Mouse (Mus musculus): ENCODE data around the gene Rraga. TPM values are rescaled to one million over a fixed set of nuclear protein-coding genes. Genes with fewer than 3 reads are reported as not detected.

Gene Rraga
- polyA plus RNA-seq, 1 experiment = 117 TPM

DNA sequence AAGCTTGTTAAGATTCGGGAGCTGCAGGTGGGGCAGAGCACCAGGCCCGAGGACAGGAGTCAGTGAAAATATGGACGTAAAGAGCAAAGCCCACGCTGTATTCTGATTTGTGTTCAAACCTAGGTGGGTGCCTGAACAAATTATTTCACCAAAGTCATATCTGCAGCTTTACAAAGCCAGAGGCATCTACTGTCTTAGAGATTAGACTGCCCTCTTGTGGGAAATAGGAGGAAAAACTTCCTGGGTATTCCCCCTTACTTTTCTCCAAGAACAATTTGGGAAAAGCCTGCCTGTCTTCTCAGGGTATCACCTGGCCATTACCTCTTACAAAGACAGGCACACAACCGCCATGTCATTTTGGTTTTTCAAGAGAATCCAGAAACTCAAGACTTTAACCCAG lies 29.9 kb upstream of the Rraga start:
- Histone ChIP-seq H3K27ac (ENCODE audit: insufficient read depth, low read length) (no peak overlapping the region), H3K4me1 (ENCODE audit: control insufficient read depth, insufficient read depth, low read length) (peaks cover 2% of the 10 kb centered on the region), H3K4me3 (ENCODE audit: insufficient read depth, low read length) (no peak overlapping the region)
- TF ChIP-seq POLR2A (IDR thresholded peaks at IDR 0.05; ENCODE audit: extremely low read depth, insufficient read depth, low read length) (no peak), CTCF (IDR thresholded peaks at IDR 0.05; ENCODE audit: extremely low read depth, insufficient read depth, low read length) (peak; percentile 24; the same call in 1 of the 2 replicates)

DNA sequence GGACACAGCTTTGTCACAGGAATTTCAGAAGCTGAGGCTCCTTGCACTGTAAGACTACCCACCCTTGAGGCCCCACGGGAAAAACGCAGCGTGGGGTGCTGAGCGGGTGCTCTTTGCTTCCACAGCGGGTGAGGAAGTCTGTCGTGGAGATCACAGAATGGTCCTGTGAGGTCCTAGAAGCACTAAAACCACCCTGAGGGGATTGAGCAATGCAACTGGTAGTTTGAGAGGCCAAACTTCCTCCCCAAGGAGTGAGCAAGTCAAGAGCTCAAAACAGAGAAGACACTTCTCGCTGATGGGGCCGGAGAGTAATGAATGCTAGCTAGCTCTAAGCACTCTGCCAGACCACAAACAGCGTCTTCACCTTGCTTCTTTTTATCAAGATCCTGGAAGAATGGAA lies 27.1 kb upstream of the Rraga start:
- TF ChIP-seq POLR2A (IDR thresholded peaks at IDR 0.05; ENCODE audit: extremely low read depth, insufficient read depth, low read length) = no peak
- TF ChIP-seq CTCF (IDR thresholded peaks at IDR 0.05; ENCODE audit: extremely low read depth, insufficient read depth, low read length) = no peak
- H3K4me3 ChIP-seq (ENCODE audit: insufficient read depth, low read length) = no peak overlapping the region
- H3K27ac ChIP-seq (ENCODE audit: insufficient read depth, low read length) = no peak overlapping the region
- peaks cover 2% of the 10 kb centered on the region for H3K4me1 ChIP-seq (ENCODE audit: control insufficient read depth, insufficient read depth, low read length)

- Histone ChIP-seq H3K27ac (ENCODE audit: insufficient read depth, low read length) (no peak overlapping the region), H3K4me1 (ENCODE audit: control insufficient read depth, insufficient read depth, low read length) (no peaks in the 10 kb centered on the region), H3K4me3 (ENCODE audit: insufficient read depth, low read length) (no peak overlapping the region)
- TF ChIP-seq POLR2A (IDR thresholded peaks at IDR 0.05; ENCODE audit: extremely low read depth, insufficient read depth, low read length) (no peak), CTCF (IDR thresholded peaks at IDR 0.05; ENCODE audit: extremely low read depth, insufficient read depth, low read length) (peak; percentile 51; the same call in 1 of the 2 replicates)
These were observed 20.3 kb upstream of the Rraga start for GRCm38 (mm10) chr4:86555035-86555707.

- no peak for TF ChIP-seq CTCF (IDR thresholded peaks at IDR 0.05; ENCODE audit: extremely low read depth, insufficient read depth, low read length)
- TF ChIP-seq POLR2A (IDR thresholded peaks at IDR 0.05; ENCODE audit: extremely low read depth, insufficient read depth, low read length) = no peak
- Histone ChIP-seq H3K4me1 (ENCODE audit: control insufficient read depth, insufficient read depth, low read length) (no peaks in the 10 kb centered on the region), H3K4me3 (ENCODE audit: insufficient read depth, low read length) (no peak overlapping the region), H3K27ac (ENCODE audit: insufficient read depth, low read length) (no peak overlapping the region)
These were observed 18.1 kb upstream of the Rraga start for GRCm38 (mm10) chr4:86557371-86557770.

GRCm38 (mm10) chr4:86558228-86558627 lies 17.2 kb upstream of the Rraga start, which contains the start of gene Saxo1:
Gene Saxo1 (minus strand): TSS chr4:86558328.
- Histone ChIP-seq H3K4me1 (ENCODE audit: control insufficient read depth, insufficient read depth, low read length) (no peaks in the 10 kb centered on the region), H3K4me3 (ENCODE audit: insufficient read depth, low read length) (no peak within 1 kb of the TSS), H3K27ac (ENCODE audit: insufficient read depth, low read length) (no peak within 1 kb of the TSS)
- TF ChIP-seq POLR2A (IDR thresholded peaks at IDR 0.05; ENCODE audit: extremely low read depth, insufficient read depth, low read length) (no peak), CTCF (IDR thresholded peaks at IDR 0.05; ENCODE audit: extremely low read depth, insufficient read depth, low read length) (no peak)

- Histone ChIP-seq H3K4me3 (ENCODE audit: insufficient read depth, low read length) (no peak overlapping the region), H3K27ac (ENCODE audit: insufficient read depth, low read length) (no peak overlapping the region), H3K4me1 (ENCODE audit: control insufficient read depth, insufficient read depth, low read length) (no peaks in the 10 kb centered on the region)
- TF ChIP-seq CTCF (IDR thresholded peaks at IDR 0.05; ENCODE audit: extremely low read depth, insufficient read depth, low read length) (no peak), POLR2A (IDR thresholded peaks at IDR 0.05; ENCODE audit: extremely low read depth, insufficient read depth, low read length) (no peak)
These were observed 16.5 kb upstream of the Rraga start for GRCm38 (mm10) chr4:86559006-86559405.

DNA sequence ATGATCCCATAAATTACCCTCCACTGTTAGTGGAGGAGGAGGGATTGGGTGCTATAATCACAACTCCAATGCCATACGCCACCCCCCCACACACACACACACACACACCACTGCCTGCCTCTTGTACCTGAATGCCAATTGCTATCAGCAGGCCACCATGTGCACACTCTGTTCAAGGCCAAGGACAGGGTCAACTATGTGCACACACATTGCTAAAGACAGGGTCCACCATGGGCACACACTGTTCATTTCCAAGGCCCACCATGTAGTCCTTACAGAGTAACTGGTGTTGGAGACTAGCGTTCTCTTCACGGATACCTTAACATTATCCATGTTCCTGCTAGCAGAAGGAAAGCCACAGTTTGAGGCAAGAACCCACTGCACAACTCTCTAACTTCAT lies 14.4 kb upstream of the Rraga start:
- no peak overlapping the region for H3K4me3 ChIP-seq (ENCODE audit: insufficient read depth, low read length)
- TF ChIP-seq CTCF (IDR thresholded peaks at IDR 0.05; ENCODE audit: extremely low read depth, insufficient read depth, low read length) = no peak
- TF ChIP-seq POLR2A (IDR thresholded peaks at IDR 0.05; ENCODE audit: extremely low read depth, insufficient read depth, low read length) = no peak
- no peak overlapping the region for H3K27ac ChIP-seq (ENCODE audit: insufficient read depth, low read length)

GRCm38 (mm10) chr4:86574939-86575282 lies 557 bp upstream of the Rraga start:
- TF ChIP-seq POLR2A (IDR thresholded peaks at IDR 0.05; ENCODE audit: extremely low read depth, insufficient read depth, low read length) (no peak), CTCF (IDR thresholded peaks at IDR 0.05; ENCODE audit: extremely low read depth, insufficient read depth, low read length) (no peak)
- Histone ChIP-seq H3K4me3 (ENCODE audit: insufficient read depth, low read length) (peak overlapping the region; percentile 95), H3K4me1 (ENCODE audit: control insufficient read depth, insufficient read depth, low read length) (peaks cover 6% of the 10 kb centered on the region; the same call in 1 of the 2 replicates), H3K27ac (ENCODE audit: insufficient read depth, low read length) (peak overlapping the region; percentile 72)

More for the DNA sequence above, 14.4 kb upstream of the Rraga start:
- H3K4me1 ChIP-seq (ENCODE audit: control insufficient read depth, insufficient read depth, low read length) = no peaks in the 10 kb centered on the region

DNA sequence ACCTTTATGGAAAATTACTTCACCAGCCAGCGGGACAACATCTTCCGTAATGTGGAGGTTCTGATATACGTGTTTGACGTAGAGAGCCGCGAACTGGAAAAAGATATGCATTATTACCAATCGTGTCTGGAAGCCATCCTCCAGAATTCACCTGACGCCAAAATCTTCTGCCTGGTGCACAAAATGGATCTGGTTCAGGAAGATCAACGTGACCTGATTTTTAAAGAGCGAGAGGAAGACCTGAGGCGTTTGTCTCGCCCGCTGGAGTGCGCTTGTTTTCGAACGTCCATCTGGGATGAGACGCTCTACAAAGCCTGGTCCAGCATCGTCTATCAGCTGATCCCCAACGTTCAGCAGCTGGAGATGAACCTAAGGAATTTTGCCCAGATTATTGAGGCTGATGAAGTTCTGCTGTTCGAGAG lies 663 bp downstream of the Rraga start:
- TF ChIP-seq CTCF (IDR thresholded peaks at IDR 0.05; ENCODE audit: extremely low read depth, insufficient read depth, low read length) (no peak), POLR2A (IDR thresholded peaks at IDR 0.05; ENCODE audit: extremely low read depth, insufficient read depth, low read length) (no peak)
- Histone ChIP-seq H3K4me1 (ENCODE audit: control insufficient read depth, insufficient read depth, low read length) (peaks cover 8% of the 10 kb centered on the region; the same call in 1 of the 2 replicates), H3K4me3 (ENCODE audit: insufficient read depth, low read length) (peak overlapping the region; percentile 95), H3K27ac (ENCODE audit: insufficient read depth, low read length) (peak overlapping the region; percentile 72)

GRCm38 (mm10) chr4:86576630-86577225 lies 1.3 kb downstream of the Rraga start:
- no peak for TF ChIP-seq CTCF (IDR thresholded peaks at IDR 0.05; ENCODE audit: extremely low read depth, insufficient read depth, low read length)
- no peak for TF ChIP-seq POLR2A (IDR thresholded peaks at IDR 0.05; ENCODE audit: extremely low read depth, insufficient read depth, low read length)
- Histone ChIP-seq H3K27ac (ENCODE audit: insufficient read depth, low read length) (no peak overlapping the region), H3K4me3 (ENCODE audit: insufficient read depth, low read length) (peak overlapping the region; percentile 95), H3K4me1 (ENCODE audit: control insufficient read depth, insufficient read depth, low read length) (peaks cover 8% of the 10 kb centered on the region; the same call in 1 of the 2 replicates)

Measured in cortical plate, adult 2 months (tissue).